Mouse (Mus musculus) ES-Bruce4 (cell line): Measurements from ENCODE around the gene Shisa3.

Experiments
- CTCF ChIP-seq: IDR thresholded peaks from one replicate; pipeline ENCODE4 v1.8.1; 2011; ENCODE audit warnings: low read depth, low read length
- EP300 ChIP-seq: IDR thresholded peaks from 2 replicates; pipeline ENCODE4 v1.6.1; 2011; ENCODE audit warnings: low read depth, low read length; ENCODE audit not compliant: insufficient read depth
- POLR2A ChIP-seq: IDR thresholded peaks from one replicate; pipeline ENCODE4 v1.8.1; 2011; ENCODE audit warnings: low read length; ENCODE audit not compliant: insufficient read depth

DNA sequence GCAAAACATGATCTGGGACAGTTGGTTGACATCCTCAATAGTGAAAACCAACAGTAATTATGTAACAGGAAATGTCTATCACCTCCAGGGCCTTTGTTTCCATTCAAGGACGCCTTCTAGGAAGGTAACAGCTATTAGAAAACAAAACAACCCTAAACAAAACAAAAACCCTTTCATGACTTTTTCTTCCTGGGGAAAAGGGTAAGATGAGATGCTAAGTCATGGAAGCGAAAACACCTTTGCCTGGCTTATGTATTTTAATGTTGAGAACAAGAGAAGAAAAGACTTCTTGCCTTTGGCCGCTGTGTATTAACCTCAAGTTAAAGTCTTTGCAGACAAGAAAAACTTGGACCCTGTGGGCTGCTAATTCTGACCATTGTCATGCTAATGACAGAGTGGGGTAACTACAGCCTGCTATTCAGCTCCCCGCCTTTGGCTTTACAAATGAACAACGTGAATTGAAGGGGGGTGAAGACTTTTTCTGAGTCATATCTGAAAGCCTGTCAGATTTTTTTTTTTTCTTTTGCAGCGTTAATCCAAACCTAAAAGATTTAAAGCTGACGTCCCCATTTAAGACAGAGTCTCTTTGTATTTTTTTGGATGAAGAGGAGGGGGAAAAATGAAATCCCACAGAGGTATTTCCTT, 25.6 kb downstream of the Shisa3 start:
- TF ChIP-seq EP300 (no peak), CTCF (no peak), POLR2A (no peak)
